Mouse (Mus musculus) liver, embryonic 15.5 days (tissue): ENCODE results near the gene Gm9833. TPM values are rescaled to one million over a fixed set of nuclear protein-coding genes. Genes with fewer than 3 reads are reported as not detected.

Experiments used
- ATAC-seq: fragments of 200-750 bp; cut with Nextera tagmentation; 2 replicates; pipeline ENCODE4 v1.8.0; 2017; ENCODE audit warnings: moderate number of reproducible peaks, mild to moderate bottlenecking, moderate library complexity; ENCODE audit not compliant: insufficient read depth
- H3K27ac ChIP-seq: fragments of 300-500 bp; sonication (generic); replicated peaks from 2 replicates; pipeline ENCODE4 v1.5.1; 2015; ENCODE audit warnings: mild to moderate bottlenecking, inconsistent platforms
- H3K27me3 ChIP-seq: fragments of 300-500 bp; sonication (generic); 2 replicates; pipeline ENCODE4 v1.6.1; 2015; ENCODE audit warnings: mild to moderate bottlenecking, inconsistent platforms
- H3K36me3 ChIP-seq: fragments of 300-500 bp; sonication (generic); replicated peaks from 2 replicates; pipeline ENCODE4 v1.6.1; 2015; ENCODE audit warnings: moderate library complexity, mild to moderate bottlenecking, inconsistent platforms
- H3K4me1 ChIP-seq: fragments of 300-500 bp; sonication (generic); replicated peaks from 2 replicates; pipeline ENCODE4 v1.6.1; 2015; ENCODE audit warnings: inconsistent platforms
- H3K4me2 ChIP-seq: fragments of 300-500 bp; sonication (generic); 2 replicates; pipeline ENCODE4 v1.6.1; 2015; ENCODE audit warnings: moderate library complexity, mild to moderate bottlenecking, inconsistent platforms
- H3K4me3 ChIP-seq: fragments of 300-500 bp; sonication (generic); replicated peaks from 2 replicates; pipeline ENCODE4 v1.5.1; 2015; ENCODE audit warnings: mild to moderate bottlenecking, inconsistent platforms
- H3K9ac ChIP-seq: fragments of 300-500 bp; sonication (generic); 2 replicates; pipeline ENCODE4 v1.6.1; 2015; ENCODE audit warnings: moderate library complexity, mild to moderate bottlenecking, inconsistent platforms
- H3K9me3 ChIP-seq: fragments of 300-500 bp; sonication (generic); replicated peaks from 2 replicates; pipeline ENCODE4 v1.6.1; 2016; ENCODE audit warnings: inconsistent platforms
- WGBS: fragments of 180-500 bp; shearing (Covaris S2); methylation state at CpG from one replicate; pipeline ENCODE4 v1.1.7; 2015; ENCODE audit warnings: mixed read lengths; ENCODE audit not compliant: insufficient replicate concordance; 5-methylcytosine and 5-hydroxymethylcytosine counted together
- polyA plus RNA-seq: library from polyadenylated mRNA; unstranded; fragments of >200 nt; fragmentation: Nextera tagmentation; extraction: Ambion mirVana; gene quantifications from 2 replicates; pipeline ENCODE4 v1.2.1, GENCODE M21; 2015

Gm9833 gene
- polyA plus RNA-seq, 1 experiment from 2014 or later: 1.3 TPM

DNA sequence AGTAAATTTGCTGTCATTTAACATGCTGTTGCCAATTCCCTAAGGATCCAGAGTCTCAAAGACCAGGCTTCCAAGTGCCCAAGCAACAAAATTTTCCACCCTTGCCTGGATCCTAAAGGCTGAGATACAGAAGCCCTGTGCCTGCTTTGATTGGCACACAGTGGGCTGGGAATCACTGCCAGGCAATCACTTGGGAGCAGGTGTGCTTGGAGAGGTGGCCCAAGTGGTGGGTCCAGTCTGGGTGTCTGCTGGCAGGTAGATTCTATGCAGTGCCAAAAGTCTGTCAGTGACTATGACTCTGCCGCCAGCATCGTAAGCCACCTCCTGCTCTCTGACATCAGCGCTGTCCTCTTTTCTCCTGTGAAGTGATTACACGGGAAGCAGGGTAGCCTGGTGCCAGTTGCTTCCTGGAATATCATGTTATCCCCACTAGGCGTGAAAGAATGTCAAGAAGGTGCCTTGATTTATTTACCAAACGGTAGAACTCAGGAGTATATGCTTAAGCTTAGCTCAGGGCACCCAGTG, 3.8 kb downstream of the Gm9833 start:
- Histone ChIP-seq H3K9ac (no peak overlapping the region), H3K9me3 (no peaks in the 10 kb centered on the region), H3K27me3 (peaks cover 19% of the 10 kb centered on the region), H3K36me3 (no peaks in the 10 kb centered on the region), H3K4me1 (peaks cover 6% of the 10 kb centered on the region; the same call in 1 of the 2 replicates), H3K4me3 (no peak overlapping the region), H3K4me2 (no peak overlapping the region), H3K27ac (no peak overlapping the region)
- ATAC-seq: no peak
- 62% methylated on average over 6 of the region's 6 CpGs for WGBS

- no peak for ATAC-seq
- Histone ChIP-seq H3K27ac (no peak overlapping the region), H3K27me3 (peaks cover 14% of the 10 kb centered on the region; the same call in 1 of the 2 replicates), H3K4me1 (peaks cover 6% of the 10 kb centered on the region; the same call in 1 of the 2 replicates), H3K9me3 (no peaks in the 10 kb centered on the region), H3K4me3 (no peak overlapping the region), H3K4me2 (no peak overlapping the region), H3K9ac (no peak overlapping the region), H3K36me3 (no peaks in the 10 kb centered on the region)
- 12% methylated on average over 7 of the region's 7 CpGs for WGBS
These were observed 4.6 kb downstream of the Gm9833 start for GRCm38 (mm10) chr3:10092499-10092898.

- Histone ChIP-seq H3K4me2 (no peak overlapping the region), H3K9ac (no peak overlapping the region), H3K4me3 (no peak overlapping the region), H3K4me1 (peaks cover 6% of the 10 kb centered on the region; the same call in 1 of the 2 replicates), H3K9me3 (no peaks in the 10 kb centered on the region), H3K27me3 (peaks cover 13% of the 10 kb centered on the region; the same call in 1 of the 2 replicates), H3K27ac (no peak overlapping the region), H3K36me3 (no peaks in the 10 kb centered on the region)
- 48% methylated on average over 6 of the region's 6 CpGs for WGBS
- no peak for ATAC-seq
These were observed 5.0 kb downstream of the Gm9833 start for GRCm38 (mm10) chr3:10092914-10093313.

DNA sequence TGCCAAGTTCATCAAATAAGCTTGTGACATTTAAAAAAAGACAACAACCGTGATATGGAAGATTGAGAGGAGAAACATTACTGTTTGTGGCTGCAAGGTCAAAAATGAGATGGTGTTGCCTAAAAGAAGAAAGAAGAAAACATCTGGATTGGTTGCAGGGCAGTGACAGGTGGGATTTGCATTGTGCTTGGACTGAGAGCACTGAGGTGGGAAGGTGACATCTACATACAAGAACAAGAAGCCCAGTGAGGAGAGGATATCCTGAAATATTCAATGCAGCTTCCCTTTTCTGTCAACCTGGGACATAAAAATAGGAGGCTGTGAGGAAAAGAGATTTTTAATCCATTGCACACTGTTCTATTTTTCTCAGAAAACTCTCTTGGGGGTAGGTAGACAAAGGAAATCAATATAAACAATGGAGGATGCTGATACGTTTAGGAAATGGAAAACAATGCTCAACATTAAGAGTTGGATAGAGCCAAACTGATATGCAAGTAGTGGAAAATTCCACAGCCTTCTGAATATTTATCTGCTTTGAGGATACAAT, 7.2 kb downstream of the Gm9833 start:
- no peak for ATAC-seq
- no peak overlapping the region for H3K4me3 ChIP-seq
- H3K4me1 ChIP-seq: peaks cover 6% of the 10 kb centered on the region; the same call in 1 of the 2 replicates
- no peak overlapping the region for H3K27ac ChIP-seq
- peaks cover 11% of the 10 kb centered on the region; the same call in 1 of the 2 replicates for H3K27me3 ChIP-seq
- no peaks in the 10 kb centered on the region for H3K36me3 ChIP-seq
- no peak overlapping the region for H3K9ac ChIP-seq
- 60% methylated on average over 2 of the region's 2 CpGs for WGBS
- H3K9me3 ChIP-seq: no peaks in the 10 kb centered on the region
- no peak overlapping the region for H3K4me2 ChIP-seq

DNA sequence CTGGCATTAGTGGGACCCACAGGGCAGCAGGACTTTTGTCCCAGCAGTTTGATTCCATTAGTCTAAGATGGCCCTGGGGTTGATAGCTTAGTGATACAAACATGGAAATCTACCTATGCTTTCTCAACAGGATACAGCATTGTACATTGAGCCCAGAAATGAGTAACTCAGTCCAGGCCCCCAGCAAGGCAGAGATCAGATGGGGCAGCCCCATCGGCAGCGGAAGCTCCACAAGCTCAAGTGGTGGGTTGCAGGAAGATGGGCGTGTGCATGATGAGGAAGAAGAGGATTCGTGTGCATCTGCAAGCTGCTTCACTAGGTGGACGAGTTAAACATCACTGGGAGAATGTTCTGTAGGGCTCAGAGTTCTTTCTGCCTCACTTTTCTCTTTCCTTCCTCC, 11.8 kb downstream of the Gm9833 start:
- ATAC-seq: no peak
- Histone ChIP-seq H3K4me1 (no peaks in the 10 kb centered on the region), H3K9me3 (no peaks in the 10 kb centered on the region), H3K4me2 (no peak overlapping the region), H3K4me3 (no peak overlapping the region), H3K9ac (no peak overlapping the region), H3K27me3 (peaks cover 5% of the 10 kb centered on the region; the same call in 1 of the 2 replicates), H3K36me3 (no peaks in the 10 kb centered on the region), H3K27ac (no peak overlapping the region)
- 70% methylated on average over 5 of the region's 5 CpGs for whole genome bisulfite sequencing

- no peaks in the 10 kb centered on the region for H3K36me3 ChIP-seq
- H3K4me1 ChIP-seq: no peaks in the 10 kb centered on the region
- H3K27ac ChIP-seq: no peak overlapping the region
- no peak overlapping the region for H3K9ac ChIP-seq
- no peaks in the 10 kb centered on the region for H3K27me3 ChIP-seq
- no peak overlapping the region for H3K4me2 ChIP-seq
- H3K4me3 ChIP-seq: no peak overlapping the region
- no peaks in the 10 kb centered on the region for H3K9me3 ChIP-seq
- ATAC-seq: no peak
- WGBS: 56% methylated on average over 2 of the region's 2 CpGs
These were observed 23.7 kb downstream of the Gm9833 start for GRCm38 (mm10) chr3:10111570-10111969.

DNA sequence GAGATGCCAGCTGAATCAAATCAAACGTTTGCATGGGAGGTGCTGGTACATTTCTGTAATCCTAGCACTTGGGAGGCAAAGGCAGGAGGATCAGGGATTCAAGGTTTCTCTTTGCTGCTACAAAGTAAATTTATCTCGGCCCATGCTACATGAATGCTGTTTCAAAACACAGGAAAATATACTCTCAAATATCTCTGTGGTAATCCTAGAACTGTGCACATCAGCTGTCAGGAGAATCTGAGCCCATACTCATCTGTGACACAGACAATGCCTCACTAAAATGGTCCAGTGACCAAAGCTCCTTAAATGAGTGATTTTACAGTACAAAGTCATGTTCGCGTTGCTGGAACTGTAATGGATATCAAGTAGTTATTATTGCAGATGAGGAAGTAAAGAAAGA, 24.3 kb downstream of the Gm9833 start:
- H3K4me1 ChIP-seq: no peaks in the 10 kb centered on the region
- no peak overlapping the region for H3K27ac ChIP-seq
- no peak for ATAC-seq
- H3K36me3 ChIP-seq: no peaks in the 10 kb centered on the region
- 67% methylated on average over 4 of the region's 4 CpGs for WGBS
- H3K27me3 ChIP-seq: no peaks in the 10 kb centered on the region
- no peaks in the 10 kb centered on the region for H3K9me3 ChIP-seq
- H3K4me2 ChIP-seq: no peak overlapping the region
- no peak overlapping the region for H3K9ac ChIP-seq
- no peak overlapping the region for H3K4me3 ChIP-seq

DNA sequence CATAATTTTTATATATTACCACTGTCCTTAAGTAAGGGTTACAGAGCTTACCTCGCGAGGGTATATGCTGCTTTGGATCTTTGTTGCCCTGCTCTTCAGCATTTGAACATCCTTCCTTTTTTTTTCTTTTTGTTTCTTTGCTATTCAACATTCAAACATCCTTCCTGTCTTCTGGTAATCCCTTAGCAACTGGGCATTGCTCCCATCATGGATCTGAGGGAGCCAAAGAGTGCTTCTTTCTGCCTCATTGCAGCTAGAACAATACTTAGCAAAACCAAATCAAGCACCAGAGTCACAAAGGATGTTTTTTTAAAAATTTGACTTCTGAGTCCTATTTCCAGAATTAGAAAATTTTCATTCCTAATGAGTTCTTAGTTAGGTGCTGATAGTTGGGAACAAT, 24.8 kb downstream of the Gm9833 start:
- Histone ChIP-seq H3K9me3 (no peaks in the 10 kb centered on the region), H3K9ac (no peak overlapping the region), H3K27me3 (no peaks in the 10 kb centered on the region), H3K4me2 (no peak overlapping the region), H3K4me1 (no peaks in the 10 kb centered on the region), H3K27ac (no peak overlapping the region), H3K36me3 (no peaks in the 10 kb centered on the region), H3K4me3 (no peak overlapping the region)
- no peak for ATAC-seq
- WGBS: 78% methylated on average over 2 of the region's 2 CpGs

GRCm38 (mm10) chr3:10116531-10116930, 28.6 kb downstream of the Gm9833 start:
- ATAC-seq: no peak
- Histone ChIP-seq H3K9me3 (no peaks in the 10 kb centered on the region), H3K9ac (no peak overlapping the region), H3K27ac (no peak overlapping the region), H3K4me1 (no peaks in the 10 kb centered on the region), H3K36me3 (no peaks in the 10 kb centered on the region), H3K27me3 (no peaks in the 10 kb centered on the region), H3K4me3 (no peak overlapping the region), H3K4me2 (no peak overlapping the region)
- 72% methylated on average over 12 of the region's 12 CpGs for WGBS

DNA sequence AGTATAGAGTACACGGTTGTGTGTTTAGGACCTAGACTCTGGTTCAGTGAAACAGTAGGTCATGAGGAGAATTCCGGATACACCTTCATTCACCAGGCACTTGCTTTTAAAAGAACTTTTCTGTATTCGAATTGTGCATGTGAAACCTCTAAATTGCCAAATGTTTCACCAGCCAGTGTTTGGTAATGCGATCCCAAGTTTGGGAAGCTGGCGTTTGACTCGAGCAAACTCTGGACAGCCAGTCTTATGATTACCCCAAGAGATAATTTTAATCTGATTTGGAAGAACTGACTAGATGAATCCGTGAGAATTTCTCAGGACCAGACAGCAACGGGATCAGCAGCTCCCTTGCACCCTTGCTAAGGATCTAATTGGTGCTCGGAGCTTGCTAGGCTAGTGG, 33.3 kb downstream of the Gm9833 start:
- Histone ChIP-seq H3K9ac (no peak overlapping the region), H3K4me1 (0 out of 2 replicates have a peak, but pooled peaks cover 7% of the 10 kb centered on the region), H3K9me3 (no peaks in the 10 kb centered on the region), H3K27ac (no peak overlapping the region), H3K27me3 (no peaks in the 10 kb centered on the region; the same call in 1 of the 2 replicates), H3K4me3 (no peak overlapping the region), H3K4me2 (no peak overlapping the region), H3K36me3 (no peaks in the 10 kb centered on the region)
- no peak for ATAC-seq
- WGBS: 67% methylated on average over 9 of the region's 9 CpGs

DNA sequence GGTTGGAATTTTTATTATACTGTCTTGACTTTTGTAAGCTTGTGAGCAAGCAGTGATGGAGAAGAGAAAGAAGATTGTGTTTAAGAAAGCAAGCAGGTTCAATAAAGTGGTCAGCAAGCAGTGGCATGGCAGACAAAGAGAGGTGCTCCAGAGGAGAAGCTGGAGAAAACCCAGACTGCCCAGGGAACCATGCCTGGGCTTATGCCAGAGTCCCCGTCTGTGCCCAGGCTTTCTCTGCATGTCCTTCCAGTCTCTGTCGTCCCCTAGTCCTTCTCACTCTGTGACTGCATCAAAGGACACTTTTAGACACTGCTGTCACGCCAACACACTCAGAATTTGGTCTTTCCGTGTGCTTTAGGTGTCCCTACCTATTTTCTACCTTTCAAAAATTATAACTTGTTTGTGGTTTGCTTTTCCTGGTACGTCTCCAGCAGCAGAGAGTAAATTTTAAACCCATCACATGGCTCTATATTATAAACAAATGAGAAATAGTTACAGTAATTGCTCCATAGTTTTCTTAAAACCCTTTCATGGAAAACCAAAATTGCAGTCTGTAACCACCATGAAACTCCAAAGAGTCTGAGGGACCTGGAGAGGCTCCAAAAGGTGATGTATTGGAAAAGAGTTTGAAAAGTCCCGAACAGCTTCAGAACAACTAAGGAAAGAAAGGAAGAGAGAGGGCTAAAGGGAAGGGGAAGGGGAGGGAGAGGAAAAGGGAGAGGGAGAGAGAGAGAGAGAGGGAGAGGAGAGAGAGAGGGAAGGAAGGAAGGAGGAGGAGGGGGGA, 34.2 kb downstream of the Gm9833 start:
- Histone ChIP-seq H3K4me3 (no peak overlapping the region), H3K4me2 (no peak overlapping the region), H3K27ac (no peak overlapping the region), H3K36me3 (no peaks in the 10 kb centered on the region), H3K9me3 (no peaks in the 10 kb centered on the region), H3K9ac (no peak overlapping the region), H3K4me1 (0 out of 2 replicates have a peak, but pooled peaks cover 7% of the 10 kb centered on the region), H3K27me3 (no peaks in the 10 kb centered on the region; the same call in 1 of the 2 replicates)
- WGBS: 42% methylated on average over 6 of the region's 6 CpGs
- ATAC-seq: no peak
